Mouse (Mus musculus) lung, postnatal 25 days (tissue): ENCODE measurements around the gene Tacc2.

Source experiments
- DNase-seq: peaks from one replicate; pipeline ENCODE4 v3.0.0; 2022; ENCODE audit warnings: low spot score

Gene Tacc2

DNA sequence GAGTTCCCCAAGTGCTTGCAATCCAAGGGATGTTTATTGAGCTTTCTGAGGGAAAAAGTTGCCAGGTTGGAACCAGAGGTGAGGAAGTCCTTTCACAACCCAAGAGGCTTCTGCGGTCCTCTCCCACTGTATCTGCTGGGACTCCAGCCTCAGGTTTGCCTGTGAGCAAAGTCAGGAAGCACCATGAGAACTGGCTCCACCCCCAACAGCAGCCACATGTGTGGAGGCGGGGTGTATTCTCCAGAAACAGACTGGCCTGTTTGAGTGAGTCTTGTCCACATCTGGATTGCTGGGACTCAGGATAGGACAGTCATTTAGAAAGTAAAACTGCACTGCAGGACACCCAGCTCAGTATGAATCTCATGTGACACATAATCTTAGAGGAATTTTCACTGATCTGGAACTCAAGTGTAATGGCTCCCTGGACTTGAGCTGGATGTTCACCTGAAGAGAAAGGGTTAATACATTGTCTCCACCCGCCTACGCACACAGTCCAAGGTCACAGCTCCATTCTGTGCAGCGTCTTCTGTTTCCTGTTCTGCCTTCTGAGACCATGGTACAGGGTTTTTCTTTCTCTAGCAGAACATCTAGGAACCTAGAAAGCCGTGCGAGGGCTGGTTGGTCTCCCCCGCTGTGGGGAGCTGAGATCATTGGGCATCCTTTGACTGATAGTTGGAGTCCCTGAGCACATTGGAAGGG, 149.6 kb downstream of the Tacc2 start:
- no peak for DNase-seq

GRCm38 (mm10) chr7:130727560-130727959, 150.3 kb downstream of the Tacc2 start:
- DNase-seq, result no peak

- DNase-seq, result no peak
These were observed 154.6 kb downstream of the Tacc2 start for GRCm38 (mm10) chr7:130731792-130732191.

DNA sequence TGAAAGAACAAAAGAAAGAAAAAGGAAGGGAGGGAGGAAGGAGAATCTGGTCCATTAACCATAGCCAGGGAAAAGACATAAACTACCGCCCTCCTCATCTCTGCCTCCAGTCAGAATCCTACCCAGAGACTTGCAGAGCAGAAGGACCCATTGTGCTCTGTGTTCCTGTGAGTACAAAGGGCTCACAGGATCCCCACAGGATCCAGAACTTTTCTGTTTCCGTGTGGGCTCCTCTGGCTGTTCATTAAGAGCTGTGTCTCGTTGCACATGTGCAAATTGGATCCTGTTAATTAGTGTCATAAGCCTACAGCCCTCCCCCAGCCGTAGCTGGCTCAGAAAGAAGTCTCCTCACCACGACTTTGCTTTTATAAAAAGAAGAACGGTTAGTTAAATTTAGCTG, 155.7 kb downstream of the Tacc2 start:
- no peak for DNase-seq

DNA sequence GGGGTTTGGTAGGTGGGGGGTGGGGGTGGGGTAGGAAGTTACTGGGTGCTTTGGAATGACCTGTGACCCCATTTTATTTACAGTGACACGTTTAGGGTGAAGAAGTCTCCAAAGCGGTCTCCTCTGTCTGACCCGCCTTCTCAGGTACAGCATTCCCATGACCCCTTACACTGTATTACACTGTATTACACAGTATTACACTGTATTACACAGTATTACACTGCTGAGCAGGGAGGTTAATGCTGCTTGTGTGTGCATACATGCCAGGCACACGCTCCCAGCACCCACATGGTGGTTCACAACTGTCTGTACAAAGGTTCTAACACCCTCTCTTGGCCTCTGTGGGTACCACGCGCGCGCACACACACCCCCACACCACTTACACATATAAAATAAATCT, 156.2 kb downstream of the Tacc2 start:
- no peak for DNase-seq

DNA sequence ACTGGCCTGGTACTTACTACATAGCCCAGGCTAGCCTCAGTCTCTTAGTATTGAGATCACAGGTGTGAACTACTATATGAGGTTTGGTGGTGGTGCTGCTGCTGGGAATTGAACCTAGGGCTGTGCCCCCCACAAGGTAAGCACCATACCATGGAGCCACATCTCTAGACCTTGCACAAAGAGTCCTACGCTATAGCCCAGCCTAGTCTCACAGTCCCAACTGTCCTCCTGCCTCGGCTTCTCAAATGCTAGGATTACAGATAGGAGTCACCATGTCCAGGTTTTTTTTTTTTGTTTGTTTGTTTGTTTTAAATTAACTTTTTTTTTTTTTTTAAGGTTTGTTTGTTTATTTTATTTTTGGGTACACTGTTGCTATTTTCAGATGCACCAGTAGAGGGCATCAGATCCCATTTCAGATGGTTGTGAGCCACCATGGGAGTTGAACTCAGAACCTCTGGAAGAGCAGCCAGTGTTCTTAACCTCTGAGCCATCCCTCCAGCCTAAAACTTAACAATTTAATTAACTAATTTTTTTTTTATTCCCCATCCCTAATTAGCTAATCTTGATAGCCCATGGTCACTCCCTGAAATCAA, 157.1 kb downstream of the Tacc2 start:
- no peak for DNase-seq

- DNase-seq, result no peak
These were observed 163.9 kb downstream of the Tacc2 start for GRCm38 (mm10) chr7:130741099-130741498.

- no peak for DNase-seq
These were observed 166.2 kb downstream of the Tacc2 start for GRCm38 (mm10) chr7:130743239-130744025.

GRCm38 (mm10) chr7:130749165-130749564, 171.9 kb downstream of the Tacc2 start:
- no peak for DNase-seq

DNA sequence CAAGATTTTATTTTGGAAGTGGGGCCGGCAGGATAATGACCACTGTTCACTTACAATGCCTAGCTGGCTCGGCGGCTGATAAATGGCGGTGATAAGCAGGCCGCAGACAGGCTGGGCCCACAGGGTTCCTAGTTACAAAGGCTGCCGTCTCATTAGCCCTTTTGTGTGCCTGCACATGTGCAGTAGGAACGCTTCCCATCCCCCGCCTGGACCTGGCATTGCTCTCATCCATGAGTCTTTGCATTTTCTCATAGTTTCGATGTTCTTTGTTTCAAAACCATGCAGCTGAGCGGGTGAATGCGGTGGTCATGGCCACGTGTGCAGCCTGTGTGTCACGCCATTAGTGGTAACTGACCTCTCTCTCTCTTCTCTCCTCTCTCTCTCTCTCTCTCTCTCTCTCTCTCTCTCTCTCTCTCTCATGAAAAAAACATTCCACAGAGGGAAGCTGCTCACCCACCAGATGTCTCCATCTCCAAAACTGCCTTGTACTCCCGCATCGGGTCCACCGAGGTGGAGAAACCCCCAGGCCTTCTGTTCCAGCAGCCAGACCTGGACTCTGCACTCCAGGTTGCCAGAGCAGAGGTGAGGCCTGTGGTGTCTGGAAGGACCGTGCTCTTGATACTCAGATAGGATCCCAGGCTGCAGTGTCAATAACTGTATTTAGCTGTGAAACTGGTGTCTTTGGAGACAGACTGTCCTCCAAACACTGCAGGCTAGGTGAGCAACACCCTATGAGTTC, 173.7 kb downstream of the Tacc2 start:
- no peak for DNase-seq

GRCm38 (mm10) chr7:130751678-130752077, 174.4 kb downstream of the Tacc2 start:
- DNase-seq, result no peak

DNA sequence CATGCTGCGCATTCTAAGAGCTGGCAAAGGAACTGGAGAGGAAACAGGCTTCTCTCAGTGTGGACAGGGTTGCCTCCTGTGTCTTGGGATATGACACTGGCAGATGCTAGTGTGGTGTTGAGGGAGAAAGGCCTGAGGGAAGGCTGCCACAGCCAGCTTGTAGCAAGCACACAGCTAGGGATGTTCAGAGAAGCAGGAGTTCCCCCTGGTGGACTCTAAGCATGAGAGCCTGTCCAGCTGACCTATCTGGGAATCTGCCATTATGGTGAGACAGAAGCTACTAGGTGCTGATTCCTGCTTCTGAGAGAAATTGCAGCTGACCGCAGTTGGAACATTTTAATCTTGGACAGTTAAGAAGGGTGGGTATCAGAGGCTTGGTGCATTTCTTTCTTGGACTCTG, 177.6 kb downstream of the Tacc2 start:
- DNase-seq, result peak; percentile 16

GRCm38 (mm10) chr7:130756343-130756835, 179.2 kb downstream of the Tacc2 start:
- no peak for DNase-seq

- peak; percentile 12 for DNase-seq
These were observed 180.2 kb downstream of the Tacc2 start for GRCm38 (mm10) chr7:130757326-130757865.

DNA sequence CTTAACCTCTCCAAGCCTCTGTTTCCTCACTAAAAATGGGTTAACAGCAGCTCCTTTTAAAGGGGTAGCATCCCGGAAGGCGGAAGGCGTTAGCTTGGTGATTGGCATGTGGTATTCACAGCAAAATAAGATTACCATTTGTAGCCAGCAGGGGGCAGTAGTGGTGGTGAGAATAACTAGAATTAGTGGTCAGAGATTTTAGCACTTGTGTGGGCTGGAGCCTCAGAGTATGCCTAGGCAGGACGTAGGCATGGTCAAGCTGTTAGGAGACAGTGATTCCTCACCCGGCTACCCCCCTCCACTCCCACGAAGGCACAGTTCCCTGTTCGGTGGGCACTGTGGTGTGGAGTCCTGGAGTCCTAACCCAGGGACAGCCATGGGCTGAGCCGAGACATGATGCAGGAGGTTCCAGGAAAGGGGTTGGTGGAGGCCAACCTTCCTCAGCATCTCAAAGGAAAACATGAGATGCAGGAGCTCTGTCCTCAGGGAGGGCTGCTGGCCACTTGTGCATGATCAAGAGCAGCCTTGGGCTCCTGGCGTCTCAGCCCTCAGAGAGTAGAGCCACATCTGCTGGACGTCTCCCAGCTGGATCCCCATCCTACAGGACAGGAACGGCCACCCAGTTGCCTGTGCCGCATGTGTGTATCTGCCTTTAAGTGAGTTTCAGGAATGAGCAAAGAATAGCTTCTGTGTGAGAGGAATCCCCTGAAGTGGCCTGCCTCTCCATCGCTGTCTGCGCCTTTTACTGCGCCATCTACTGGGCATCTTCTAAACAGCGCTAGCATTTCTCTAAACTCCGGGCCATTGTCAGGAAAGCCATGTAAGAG, 185.0 kb downstream of the Tacc2 start:
- peak; percentile 68 for DNase-seq

DNA sequence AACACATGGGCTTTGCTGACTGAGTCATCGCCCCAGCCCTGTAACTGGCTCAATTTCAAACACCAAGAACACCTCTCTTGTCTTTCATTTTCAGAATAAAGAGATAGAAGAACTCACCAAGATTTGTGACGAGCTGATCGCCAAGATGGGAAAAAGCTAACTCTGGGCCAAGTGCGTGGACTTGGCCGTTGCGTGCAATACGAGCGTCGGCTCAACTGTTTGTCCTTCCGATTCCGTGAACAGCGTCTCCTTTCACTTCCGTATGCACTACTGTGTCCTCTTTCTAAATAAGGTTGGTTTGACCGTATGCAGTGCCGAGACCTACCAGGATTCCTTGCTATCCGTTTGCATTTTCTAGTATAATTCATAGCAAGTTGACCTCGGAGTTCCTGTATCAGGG, 186.9 kb downstream of the Tacc2 start:
- no peak for DNase-seq

- no peak for DNase-seq
These were observed 189.4 kb downstream of the Tacc2 start for GRCm38 (mm10) chr7:130766411-130767170.

- no peak for DNase-seq
These were observed 190.9 kb downstream of the Tacc2 start for GRCm38 (mm10) chr7:130768151-130768550.

- peak; percentile 80 for DNase-seq
These were observed 193.5 kb downstream of the Tacc2 start for GRCm38 (mm10) chr7:130770707-130771106.

- peak; percentile 50 for DNase-seq
These were observed 196.1 kb downstream of the Tacc2 start for GRCm38 (mm10) chr7:130773171-130773830.
